Mouse (Mus musculus) kidney, adult 2 months (tissue): ENCODE data around the gene Tmem209. TPM values are rescaled to one million over a fixed set of nuclear protein-coding genes. Genes with fewer than 3 reads are reported as not detected.

ENCODE experiments used
- DNase-seq: peaks from one replicate; pipeline ENCODE4 v3.0.0; 2021
- H3K27ac ChIP-seq: fragments of 200-500 bp; 2 replicates; pipeline ENCODE4 v1.5.1; 2012; ENCODE audit warnings: low read depth, low read length, control low read depth, inconsistent platforms; ENCODE audit not compliant: insufficient read depth
- H3K27me3 ChIP-seq: fragments of 200-500 bp; replicated peaks from 2 replicates; pipeline ENCODE4 v1.6.1; 2012; ENCODE audit warnings: mild to moderate bottlenecking, moderate library complexity, low read length, inconsistent platforms; ENCODE audit not compliant: control insufficient read depth, insufficient read depth
- H3K36me3 ChIP-seq: fragments of 200-500 bp; 2 replicates; pipeline ENCODE4 v1.6.1; 2012; ENCODE audit warnings: mild to moderate bottlenecking, moderate library complexity, low read length, inconsistent platforms; ENCODE audit not compliant: control insufficient read depth, insufficient read depth
- H3K4me1 ChIP-seq: fragments of 200-500 bp; 2 replicates; pipeline ENCODE4 v1.6.1; 2011; ENCODE audit warnings: low read length; ENCODE audit not compliant: control insufficient read depth, insufficient read depth
- H3K4me3 ChIP-seq: fragments of 200-500 bp; 2 replicates; pipeline ENCODE4 v1.5.1; 2011; ENCODE audit warnings: mild to moderate bottlenecking, low read depth, low read length, control low read depth; ENCODE audit not compliant: insufficient read depth
- CTCF ChIP-seq: fragments of 200-500 bp; conservative IDR thresholded peaks from 2 replicates; pipeline ENCODE4 v1.5.1; 2011; ENCODE audit warnings: low read depth, mild to moderate bottlenecking, control low read depth, low read length, moderate library complexity, mixed read lengths; ENCODE audit not compliant: insufficient read depth, insufficient read length
- POLR2A ChIP-seq: fragments of 200-500 bp; IDR thresholded peaks from one replicate; pipeline ENCODE4 v1.6.1; 2011; ENCODE audit warnings: low read depth, low read length, control low read depth
- whole genome bisulfite sequencing: fragments of 180-500 bp; shearing (Covaris S2); methylation state at CpG from one replicate; pipeline ENCODE4 v1.1.7; 2018; 5-methylcytosine and 5-hydroxymethylcytosine counted together
- polyA plus RNA-seq: library from polyadenylated mRNA; depleted of rRNA; stranded (reverse); fragments of >200 nt; gene quantifications from 2 replicates; pipeline ENCODE4 v1.2.3, GENCODE M21; 2012

Tmem209 gene
- polyA plus RNA-seq, 1 experiment = 27.3 TPM

GRCm38 (mm10) chr6:30514242-30514641, 4.7 kb upstream of the Tmem209 start:
- no peak overlapping the region for H3K27ac ChIP-seq
- H3K27me3 ChIP-seq = no peaks in the 10 kb centered on the region
- H3K4me3 ChIP-seq = no peak overlapping the region
- H3K36me3 ChIP-seq = no peaks in the 10 kb centered on the region
- WGBS = 43% methylated on average over 9 of the region's 9 CpGs
- no peak for TF ChIP-seq POLR2A
- no peak for TF ChIP-seq CTCF
- DNase-seq = no peak
- peaks cover 3% of the 10 kb centered on the region; the same call in 1 of the 2 replicates for H3K4me1 ChIP-seq

GRCm38 (mm10) chr6:30510291-30510690, 708 bp upstream of the Tmem209 start:
- Histone ChIP-seq H3K27me3 (no peaks in the 10 kb centered on the region), H3K4me3 (no peak overlapping the region), H3K4me1 (peaks cover 3% of the 10 kb centered on the region; the same call in 1 of the 2 replicates), H3K36me3 (peaks cover 5% of the 10 kb centered on the region), H3K27ac (peak overlapping the region; percentile 65; the same call in 1 of the 2 replicates)
- TF ChIP-seq CTCF (no peak), POLR2A (no peak)
- 83% methylated on average over 5 of the region's 5 CpGs for WGBS
- DNase-seq = no peak

- Histone ChIP-seq H3K36me3 (peaks cover 6% of the 10 kb centered on the region), H3K4me1 (peaks cover 3% of the 10 kb centered on the region; the same call in 1 of the 2 replicates), H3K27me3 (no peaks in the 10 kb centered on the region), H3K27ac (peak overlapping the region; percentile 65; the same call in 1 of the 2 replicates), H3K4me3 (peak overlapping the region; percentile 65)
- no peak for TF ChIP-seq CTCF
- no peak for TF ChIP-seq POLR2A
- DNase-seq = no peak
- 3% methylated on average over 2 of the region's 2 CpGs for WGBS
These were observed 759 bp downstream of the Tmem209 start for GRCm38 (mm10) chr6:30508824-30509223.

- H3K36me3 ChIP-seq = peaks cover 7% of the 10 kb centered on the region
- WGBS = 79% methylated on average over 3 of the region's 3 CpGs
These were observed 10.5 kb downstream of the Tmem209 start for GRCm38 (mm10) chr6:30499049-30499448.

GRCm38 (mm10) chr6:30486504-30486903, 23.1 kb downstream of the Tmem209 start:
- H3K36me3 ChIP-seq = peaks cover 7% of the 10 kb centered on the region
- no peak for DNase-seq
- 89% methylated on average over 6 of the region's 6 CpGs for WGBS
- TF ChIP-seq POLR2A = no peak
- TF ChIP-seq CTCF = no peak
- no peak overlapping the region for H3K27ac ChIP-seq
- no peak overlapping the region for H3K4me3 ChIP-seq
- no peaks in the 10 kb centered on the region for H3K27me3 ChIP-seq
- no peaks in the 10 kb centered on the region for H3K4me1 ChIP-seq

More at GRCm38 (mm10) chr6:30499049-30499448, 10.5 kb downstream of the Tmem209 start:
- no peak for TF ChIP-seq CTCF
- TF ChIP-seq POLR2A = no peak
- no peaks in the 10 kb centered on the region for H3K27me3 ChIP-seq
- no peak overlapping the region for H3K27ac ChIP-seq
- no peak overlapping the region for H3K4me3 ChIP-seq
- DNase-seq = no peak
- no peaks in the 10 kb centered on the region for H3K4me1 ChIP-seq

- Histone ChIP-seq H3K36me3 (peaks cover 3% of the 10 kb centered on the region), H3K27me3 (no peaks in the 10 kb centered on the region), H3K4me3 (no peak overlapping the region), H3K27ac (no peak overlapping the region), H3K4me1 (no peaks in the 10 kb centered on the region)
- DNase-seq = no peak
- TF ChIP-seq CTCF (no peak), POLR2A (no peak)
- 79% methylated on average over 2 of the region's 2 CpGs for WGBS
These were observed 26.7 kb downstream of the Tmem209 start for GRCm38 (mm10) chr6:30482908-30483307.

- Histone ChIP-seq H3K36me3 (no peaks in the 10 kb centered on the region; the same call in none of the 2 replicates), H3K27me3 (no peaks in the 10 kb centered on the region), H3K4me3 (no peak overlapping the region), H3K27ac (no peak overlapping the region), H3K4me1 (no peaks in the 10 kb centered on the region)
- no peak for DNase-seq
- WGBS = 93% methylated on average over 3 of the region's 3 CpGs
- TF ChIP-seq CTCF (no peak), POLR2A (no peak)
These were observed 30.2 kb downstream of the Tmem209 start for GRCm38 (mm10) chr6:30479418-30479817.

- Histone ChIP-seq H3K36me3 (no peaks in the 10 kb centered on the region; the same call in none of the 2 replicates), H3K27ac (no peak overlapping the region), H3K27me3 (no peaks in the 10 kb centered on the region), H3K4me1 (no peaks in the 10 kb centered on the region), H3K4me3 (no peak overlapping the region)
- 85% methylated on average over 6 of the region's 6 CpGs for WGBS
- DNase-seq = no peak
- TF ChIP-seq CTCF (no peak), POLR2A (no peak)
These were observed 31.8 kb downstream of the Tmem209 start for GRCm38 (mm10) chr6:30477784-30478183.
